Mouse (Mus musculus) stomach, embryonic 14.5 days (tissue): ENCODE measurements around the gene Hsd3b7. TPM values are rescaled to one million over a fixed set of nuclear protein-coding genes. Genes with fewer than 3 reads are reported as not detected.

ENCODE experiments used
- ATAC-seq: fragments of 200-750 bp; cut with Nextera tagmentation; 2 replicates; pipeline ENCODE4 v1.8.0; 2017; ENCODE audit warnings: low read depth, moderate TSS enrichment; ENCODE audit not compliant: insufficient number of reproducible peaks, insufficient read depth, low FRiP score
- H3K27ac ChIP-seq: fragments of 300-500 bp; sonication (generic); 2 replicates; pipeline ENCODE4 v1.5.1; 2014; ENCODE audit warnings: mild to moderate bottlenecking, low read length, moderate library complexity, mixed read lengths
- H3K27me3 ChIP-seq: fragments of 300-500 bp; sonication (generic); 2 replicates; pipeline ENCODE4 v1.6.1; 2014; ENCODE audit warnings: low read length, control low read depth, mixed read lengths; ENCODE audit not compliant: control insufficient read depth, insufficient read depth
- H3K36me3 ChIP-seq: fragments of 300-500 bp; sonication (generic); 2 replicates; pipeline ENCODE4 v1.6.1; 2014; ENCODE audit warnings: mild to moderate bottlenecking, control low read depth, low read length, moderate library complexity, mixed read lengths; ENCODE audit not compliant: control insufficient read depth, insufficient read depth
- H3K4me1 ChIP-seq: fragments of 300-500 bp; sonication (generic); 2 replicates; pipeline ENCODE4 v1.6.1; 2014; ENCODE audit warnings: low read length, control low read depth, mixed read lengths; ENCODE audit not compliant: control insufficient read depth, insufficient read depth
- H3K4me2 ChIP-seq: fragments of 300-500 bp; sonication (generic); replicated peaks from 2 replicates; pipeline ENCODE4 v1.6.1; 2014; ENCODE audit warnings: low read depth, low read length, control low read depth
- H3K4me3 ChIP-seq: fragments of 300-500 bp; sonication (generic); 2 replicates; pipeline ENCODE4 v1.5.1; 2014; ENCODE audit warnings: low read depth, low read length, control low read depth
- H3K9ac ChIP-seq: fragments of 300-500 bp; sonication (generic); replicated peaks from 2 replicates; pipeline ENCODE4 v1.6.1; 2014; ENCODE audit warnings: low read depth, mild to moderate bottlenecking, control low read depth, low read length, moderate library complexity, mixed read lengths
- H3K9me3 ChIP-seq: fragments of 300-500 bp; sonication (generic); 2 replicates; pipeline ENCODE4 v1.6.1; 2016; ENCODE audit warnings: low read depth, low read length, control low read depth; ENCODE audit not compliant: control insufficient read depth
- WGBS: fragments of 180-500 bp; shearing (Covaris S2); extraction: QIAGEN DNeasy Blood & Tissue Kit; methylation state at CpG from one replicate; pipeline ENCODE4 v1.1.7; 2014; 5-methylcytosine and 5-hydroxymethylcytosine counted together
- polyA plus RNA-seq: library from polyadenylated mRNA; unstranded; fragments of >200 nt; fragmentation: Nextera tagmentation; extraction: Ambion mirVana; gene quantifications from 2 replicates; pipeline ENCODE4 v1.2.1, GENCODE M21; 2014

Gene Hsd3b7
- polyA plus RNA-seq, 1 experiment from 2014 or later, result 22.7 TPM

DNA sequence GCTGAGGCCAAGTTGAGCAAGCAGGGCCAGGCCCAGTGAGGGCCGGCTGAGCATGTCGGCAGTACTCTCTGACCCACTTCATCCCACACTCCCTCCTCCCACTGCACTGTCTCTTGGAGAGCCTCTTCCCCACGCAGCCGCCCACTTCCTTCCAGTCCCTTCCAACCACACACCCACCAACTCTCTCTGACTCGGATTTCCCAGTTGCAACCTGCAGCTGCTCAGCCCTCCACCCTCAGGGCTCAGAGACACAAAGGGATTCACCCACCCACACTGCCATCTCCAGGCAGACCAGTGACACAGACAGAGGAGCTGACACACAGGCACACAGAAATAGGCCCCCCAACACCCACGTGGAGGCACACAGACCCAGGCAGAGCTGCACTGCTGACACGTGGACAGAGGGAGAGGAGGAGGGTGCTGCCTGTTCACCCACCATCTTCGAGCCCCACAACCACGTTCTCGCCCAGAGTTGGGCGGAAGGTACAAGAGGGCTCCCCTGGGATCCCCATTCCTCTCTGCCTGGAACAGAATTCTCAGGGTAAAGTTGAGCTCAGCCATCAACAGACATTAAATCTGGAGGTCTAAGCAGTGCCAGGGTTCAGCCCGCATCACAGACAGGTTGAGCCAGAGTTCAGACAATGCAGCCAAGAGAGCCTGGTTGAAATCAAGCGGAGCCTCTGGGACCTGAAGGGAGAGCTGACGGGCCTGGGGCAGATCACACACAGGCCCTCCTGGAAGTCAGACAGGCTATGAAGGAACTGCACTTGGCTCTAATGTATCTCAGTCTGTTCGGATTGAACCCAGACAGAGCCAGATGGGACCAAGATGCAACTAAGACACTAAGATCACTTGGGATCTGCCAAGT, 15.8 kb downstream of the Hsd3b7 start:
- Histone ChIP-seq H3K4me3 (no peak overlapping the region), H3K4me2 (no peak overlapping the region), H3K4me1 (no peaks in the 10 kb centered on the region), H3K27me3 (no peaks in the 10 kb centered on the region), H3K9me3 (no peaks in the 10 kb centered on the region), H3K27ac (no peak overlapping the region), H3K9ac (no peak overlapping the region), H3K36me3 (no peaks in the 10 kb centered on the region)
- no peak for ATAC-seq
- WGBS, result 64% methylated on average over 15 of the region's 15 CpGs

- no peaks in the 10 kb centered on the region for H3K36me3 ChIP-seq
- H3K4me1 ChIP-seq, result no peaks in the 10 kb centered on the region
- H3K9ac ChIP-seq, result no peak overlapping the region
- H3K27ac ChIP-seq, result no peak overlapping the region
- whole genome bisulfite sequencing, result 70% methylated on average over 7 of the region's 7 CpGs
- ATAC-seq, result no peak
- H3K27me3 ChIP-seq, result no peaks in the 10 kb centered on the region
- no peaks in the 10 kb centered on the region for H3K9me3 ChIP-seq
- H3K4me2 ChIP-seq, result no peak overlapping the region
- H3K4me3 ChIP-seq, result no peak overlapping the region
These were observed 16.6 kb downstream of the Hsd3b7 start for GRCm38 (mm10) chr7:127817053-127817452.

- H3K4me2 ChIP-seq, result no peak overlapping the region
- no peak overlapping the region for H3K9ac ChIP-seq
- WGBS, result 87% methylated on average over 5 of the region's 5 CpGs
- no peak overlapping the region for H3K4me3 ChIP-seq
- H3K27me3 ChIP-seq, result no peaks in the 10 kb centered on the region
- no peaks in the 10 kb centered on the region for H3K9me3 ChIP-seq
- no peaks in the 10 kb centered on the region for H3K36me3 ChIP-seq
- no peaks in the 10 kb centered on the region for H3K4me1 ChIP-seq
- no peak for ATAC-seq
- H3K27ac ChIP-seq, result no peak overlapping the region
These were observed 17.4 kb downstream of the Hsd3b7 start for GRCm38 (mm10) chr7:127817776-127818175.

GRCm38 (mm10) chr7:127820836-127821509, 20.6 kb downstream of the Hsd3b7 start:
- H3K27ac ChIP-seq, result no peak overlapping the region
- 57% methylated on average over 13 of the region's 13 CpGs for WGBS

GRCm38 (mm10) chr7:127822494-127822893, 22.1 kb downstream of the Hsd3b7 start:
- WGBS, result 81% methylated on average over 3 of the region's 3 CpGs
- no peaks in the 10 kb centered on the region for H3K9me3 ChIP-seq

More at GRCm38 (mm10) chr7:127820836-127821509, 20.6 kb downstream of the Hsd3b7 start:
- H3K4me3 ChIP-seq, result no peak overlapping the region
- H3K27me3 ChIP-seq, result no peaks in the 10 kb centered on the region
- H3K36me3 ChIP-seq, result no peaks in the 10 kb centered on the region
- H3K9ac ChIP-seq, result no peak overlapping the region
- no peak overlapping the region for H3K4me2 ChIP-seq
- no peak for ATAC-seq
- no peaks in the 10 kb centered on the region for H3K9me3 ChIP-seq
- no peaks in the 10 kb centered on the region for H3K4me1 ChIP-seq

GRCm38 (mm10) chr7:127823236-127824171, 23.1 kb downstream of the Hsd3b7 start:
- H3K27ac ChIP-seq, result no peak overlapping the region
- WGBS, result 70% methylated on average over 11 of the region's 11 CpGs
- no peaks in the 10 kb centered on the region for H3K36me3 ChIP-seq
- peak; percentile 39; the same call in 1 of the 2 replicates for ATAC-seq
- peak overlapping the region; percentile 58 for H3K9ac ChIP-seq
- no peaks in the 10 kb centered on the region for H3K4me1 ChIP-seq
- peak overlapping the region; percentile 58 for H3K4me2 ChIP-seq
- no peaks in the 10 kb centered on the region for H3K27me3 ChIP-seq
- H3K9me3 ChIP-seq, result no peaks in the 10 kb centered on the region
- H3K4me3 ChIP-seq, result peak overlapping the region; percentile 57

More at GRCm38 (mm10) chr7:127822494-127822893, 22.1 kb downstream of the Hsd3b7 start:
- Histone ChIP-seq H3K27ac (no peak overlapping the region), H3K36me3 (no peaks in the 10 kb centered on the region), H3K4me1 (no peaks in the 10 kb centered on the region), H3K9ac (no peak overlapping the region), H3K4me2 (no peak overlapping the region), H3K4me3 (no peak overlapping the region), H3K27me3 (no peaks in the 10 kb centered on the region)
- no peak for ATAC-seq

GRCm38 (mm10) chr7:127824176-127824871, 23.9 kb downstream of the Hsd3b7 start, which contains the start of the genes Stx4a and Stx1b:
Gene Stx4a (plus strand): TSS chr7:127824294.
Gene Stx1b (minus strand): TSS chr7:127824549.
- Histone ChIP-seq H3K4me1 (no peaks in the 10 kb centered on the region), H3K9me3 (no peaks in the 10 kb centered on the region), H3K4me2 (peak within 1 kb of the TSS; percentile 58), H3K36me3 (no peaks in the 10 kb centered on the region), H3K4me3 (peak within 1 kb of the TSS; percentile 57), H3K27ac (no peak within 1 kb of the TSS), H3K27me3 (no peaks in the 10 kb centered on the region), H3K9ac (peak within 1 kb of the TSS; percentile 58)
- peak; percentile 68; the same call in 1 of the 2 replicates for ATAC-seq
- WGBS, result 2% methylated on average over 35 of the region's 38 CpGs
